Mouse (Mus musculus): ENCODE data around the gene Maml3. TPM values are rescaled to one million over a fixed set of nuclear protein-coding genes. Genes with fewer than 3 reads are reported as not detected.

The Maml3 gene
- polyA plus RNA-seq, 1 experiment from 2014 or later: 0.69 TPM

DNA sequence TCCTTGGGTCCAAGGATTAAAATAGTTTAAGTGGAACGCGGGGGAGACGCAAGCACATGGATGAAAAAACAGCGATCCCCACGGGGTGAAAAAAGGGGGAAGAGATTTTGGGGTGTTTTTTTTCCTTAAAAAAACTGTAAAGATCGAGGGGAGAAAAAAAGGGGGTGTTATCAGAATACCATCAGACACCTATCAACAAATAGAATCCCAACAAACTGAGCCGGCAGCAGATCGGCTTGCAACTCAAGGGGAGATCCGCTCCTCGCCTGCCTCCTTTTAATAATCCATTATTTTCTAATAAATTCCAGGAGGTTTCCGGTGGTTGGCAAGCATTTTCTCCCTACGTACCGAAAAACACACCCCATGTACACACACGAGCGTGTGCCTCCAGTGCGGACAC is 668 bp downstream of the Maml3 start:
- Histone ChIP-seq H3K36me3 (no peaks in the 10 kb centered on the region), H3K9ac (peak overlapping the region; percentile 79), H3K27ac (peak overlapping the region; percentile 86), H3K27me3 (no peaks in the 10 kb centered on the region), H3K4me2 (peak overlapping the region; percentile 96), H3K4me1 (replicated peaks) (peaks cover 40% of the 10 kb centered on the region), H3K9me3 (replicated peaks) (no peaks in the 10 kb centered on the region), H3K4me3 (replicated peaks) (peak overlapping the region; percentile 73)
- DNase-seq (peak; percentile 2), ATAC-seq (ENCODE audit: low read depth) (no peak)
- WGBS (ENCODE audit: insufficient replicate concordance): under 1% methylated on average over 16 of the region's 16 CpGs

GRCm38 (mm10) chr3:52103531-52104181 is 1.2 kb downstream of the Maml3 start:
- H3K9ac ChIP-seq: peak overlapping the region; percentile 79
- no peaks in the 10 kb centered on the region for H3K36me3 ChIP-seq
- ATAC-seq (ENCODE audit: low read depth) (no peak), DNase-seq (peak; percentile 51)
- peak overlapping the region; percentile 96 for H3K4me2 ChIP-seq
- peak overlapping the region; percentile 86 for H3K27ac ChIP-seq
- under 1% methylated on average over 55 of the region's 55 CpGs for WGBS (ENCODE audit: insufficient replicate concordance)
- peak overlapping the region; percentile 73 for H3K4me3 ChIP-seq (replicated peaks)
- no peaks in the 10 kb centered on the region for H3K27me3 ChIP-seq
- peaks cover 40% of the 10 kb centered on the region for H3K4me1 ChIP-seq (replicated peaks)
- no peaks in the 10 kb centered on the region for H3K9me3 ChIP-seq (replicated peaks)

DNA sequence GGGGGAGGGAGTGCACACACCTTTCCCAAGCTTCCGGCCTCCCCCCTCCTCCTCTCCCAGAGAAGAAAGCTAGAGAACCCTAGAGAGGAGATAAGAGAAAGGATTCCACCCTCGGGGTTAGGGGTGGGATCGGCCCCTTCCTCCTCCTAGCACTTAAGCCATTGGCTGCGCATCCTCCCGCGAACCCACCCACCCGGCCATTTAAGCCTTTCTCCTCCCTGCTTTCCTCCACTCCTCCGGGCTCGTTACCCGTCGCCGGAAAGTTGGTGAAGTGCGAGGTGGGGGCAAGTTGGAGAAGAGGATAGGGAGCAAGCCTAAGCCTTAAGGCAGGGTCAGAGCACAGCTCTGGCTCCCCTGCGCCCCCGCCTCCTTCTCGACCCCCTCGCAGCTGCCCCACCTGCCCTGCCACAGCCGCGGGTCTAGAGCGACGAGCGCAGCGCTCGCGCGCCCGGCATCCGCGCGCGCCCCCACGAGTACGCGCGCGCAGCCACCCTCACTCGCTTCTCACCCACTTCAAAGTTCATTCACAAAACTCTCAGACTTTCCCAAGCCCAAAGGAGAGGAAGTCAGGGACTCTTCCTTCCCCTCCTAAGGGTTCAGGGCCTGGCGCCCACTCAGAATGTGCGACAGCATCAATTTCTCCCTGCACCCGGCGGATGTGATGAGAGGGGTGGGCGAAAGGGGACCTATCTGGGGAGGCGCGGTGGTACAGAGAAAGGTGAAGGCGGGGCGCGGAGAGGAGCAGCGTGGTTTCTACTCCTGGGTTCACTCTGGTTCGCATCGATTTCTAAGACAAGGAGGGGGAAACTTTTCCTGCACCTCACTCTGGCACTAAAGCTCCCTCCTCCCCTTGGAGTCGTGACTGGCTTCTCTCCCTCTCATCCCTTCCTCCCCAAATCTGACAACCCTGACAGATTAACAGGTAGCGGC is 2.0 kb downstream of the Maml3 start:
- Histone ChIP-seq H3K4me1 (replicated peaks) (peaks cover 40% of the 10 kb centered on the region), H3K4me3 (replicated peaks) (peak overlapping the region; percentile 73), H3K36me3 (no peaks in the 10 kb centered on the region), H3K27me3 (no peaks in the 10 kb centered on the region), H3K4me2 (peak overlapping the region; percentile 96), H3K27ac (peak overlapping the region; percentile 86), H3K9ac (peak overlapping the region; percentile 79), H3K9me3 (replicated peaks) (no peaks in the 10 kb centered on the region)
- peak; percentile 67 for DNase-seq
- peak; percentile 71 for ATAC-seq (ENCODE audit: low read depth)
- under 1% methylated on average over 52 of the region's 52 CpGs for WGBS (ENCODE audit: insufficient replicate concordance)

DNA sequence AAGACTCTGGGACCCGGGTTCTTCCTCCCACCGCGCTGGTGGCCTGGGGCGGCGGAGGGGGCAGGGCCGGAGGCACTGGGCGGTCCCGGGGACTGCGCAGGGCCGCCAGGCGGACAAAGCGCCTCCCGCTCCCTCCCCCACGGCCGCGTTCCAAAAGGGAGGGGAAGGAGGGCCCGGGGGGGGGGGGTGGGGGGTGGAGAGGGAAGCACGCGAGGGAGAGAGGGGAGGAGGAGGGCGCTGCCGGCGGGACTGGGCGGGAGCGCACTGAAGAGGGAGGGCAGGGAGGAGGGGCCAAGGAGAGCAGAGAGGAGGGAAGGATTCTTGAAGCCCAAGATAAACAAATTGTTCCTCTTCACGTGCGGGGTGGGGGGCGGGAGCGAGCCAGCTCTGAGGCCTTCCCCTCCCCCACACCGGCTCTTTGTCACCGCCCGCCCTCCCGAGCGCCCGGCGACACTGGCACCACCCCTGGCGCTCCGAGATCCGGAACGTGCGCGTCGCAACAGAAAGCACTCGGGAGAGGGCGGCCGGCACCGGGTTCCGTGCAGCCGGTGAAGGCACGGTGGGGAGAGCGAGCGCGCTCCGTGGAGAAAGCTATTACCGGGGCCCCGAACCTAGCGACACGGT is 2.8 kb downstream of the Maml3 start:
- ATAC-seq (ENCODE audit: low read depth): peak; percentile 75
- peak overlapping the region; percentile 86 for H3K27ac ChIP-seq
- H3K9ac ChIP-seq: peak overlapping the region; percentile 79
- peak overlapping the region; percentile 96 for H3K4me2 ChIP-seq
- DNase-seq: peak; percentile 77
- H3K9me3 ChIP-seq (replicated peaks): no peaks in the 10 kb centered on the region
- no peaks in the 10 kb centered on the region for H3K27me3 ChIP-seq
- peak overlapping the region; percentile 73 for H3K4me3 ChIP-seq (replicated peaks)
- H3K36me3 ChIP-seq: no peaks in the 10 kb centered on the region
- WGBS (ENCODE audit: insufficient replicate concordance): under 1% methylated on average over 41 of the region's 57 CpGs
- H3K4me1 ChIP-seq (replicated peaks): peaks cover 40% of the 10 kb centered on the region

DNA sequence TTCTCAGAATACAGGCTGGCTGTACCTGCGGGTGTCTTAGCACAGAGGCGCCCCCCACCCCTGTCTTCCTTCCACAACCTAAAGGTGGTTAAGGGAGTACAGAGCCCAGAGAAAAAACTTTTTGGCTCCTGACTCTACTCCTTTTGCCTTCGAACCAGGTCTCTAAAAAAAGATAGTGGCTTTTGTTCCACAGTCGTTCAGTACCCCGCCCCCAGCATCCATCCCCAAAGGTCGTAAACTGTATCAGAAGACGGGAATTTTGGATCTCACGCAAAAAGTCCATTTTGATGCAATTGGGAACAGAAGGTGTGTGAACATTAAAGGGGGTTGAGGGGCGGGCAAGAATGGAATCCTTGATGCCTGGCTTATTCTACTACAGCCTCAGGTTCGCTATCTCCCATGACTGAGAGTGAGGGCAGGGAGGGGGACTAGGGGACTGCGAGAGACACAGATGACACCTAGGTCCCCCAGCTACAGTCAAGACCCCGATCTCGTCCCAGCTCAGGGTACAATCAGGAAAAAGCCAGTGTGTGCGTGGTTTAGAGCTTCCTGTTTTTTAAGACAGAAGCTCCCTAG is 3.4 kb downstream of the Maml3 start:
- Histone ChIP-seq H3K4me3 (replicated peaks) (peak overlapping the region; percentile 73), H3K4me2 (peak overlapping the region; percentile 96), H3K9ac (peak overlapping the region; percentile 79), H3K9me3 (replicated peaks) (no peaks in the 10 kb centered on the region), H3K36me3 (no peaks in the 10 kb centered on the region), H3K4me1 (replicated peaks) (peaks cover 40% of the 10 kb centered on the region), H3K27me3 (no peaks in the 10 kb centered on the region), H3K27ac (peak overlapping the region; percentile 86)
- ATAC-seq (ENCODE audit: low read depth) (peak; percentile 12; the same call in 1 of the 2 replicates), DNase-seq (no peak)
- WGBS (ENCODE audit: insufficient replicate concordance): 1% methylated on average over 14 of the region's 14 CpGs

DNA sequence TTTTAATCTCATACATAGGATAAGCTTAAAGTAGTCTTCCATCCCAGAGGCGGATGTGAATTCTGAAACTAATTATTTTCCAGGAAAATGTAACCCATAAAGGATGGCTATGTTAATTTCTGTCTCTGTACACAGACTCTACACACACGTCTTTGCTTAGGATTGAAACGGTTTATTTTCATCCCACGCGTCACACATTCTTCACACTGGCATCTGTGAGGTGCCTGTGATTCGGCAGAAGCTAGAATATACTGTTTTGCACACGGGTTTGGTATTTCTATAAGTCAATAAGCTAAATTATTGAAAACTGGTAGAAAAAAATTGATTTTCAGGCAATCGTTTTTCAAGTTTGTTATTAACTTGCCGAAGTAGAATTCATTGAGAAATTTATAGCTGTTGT is 4.0 kb downstream of the Maml3 start:
- H3K9ac ChIP-seq: no peak overlapping the region
- peak overlapping the region; percentile 86; the same call in 1 of the 2 replicates for H3K27ac ChIP-seq
- H3K4me1 ChIP-seq (replicated peaks): peaks cover 40% of the 10 kb centered on the region
- no peak for ATAC-seq (ENCODE audit: low read depth)
- WGBS (ENCODE audit: insufficient replicate concordance): 53% methylated on average over 9 of the region's 9 CpGs
- H3K9me3 ChIP-seq (replicated peaks): no peaks in the 10 kb centered on the region
- H3K27me3 ChIP-seq: no peaks in the 10 kb centered on the region
- H3K4me3 ChIP-seq (replicated peaks): no peak overlapping the region
- peak overlapping the region; percentile 96 for H3K4me2 ChIP-seq
- DNase-seq: no peak
- no peaks in the 10 kb centered on the region for H3K36me3 ChIP-seq

GRCm38 (mm10) chr3:52100306-52100705 is 4.6 kb downstream of the Maml3 start:
- Histone ChIP-seq H3K4me2 (no peak overlapping the region), H3K27ac (no peak overlapping the region)
- no peak for ATAC-seq (ENCODE audit: low read depth)

DNA sequence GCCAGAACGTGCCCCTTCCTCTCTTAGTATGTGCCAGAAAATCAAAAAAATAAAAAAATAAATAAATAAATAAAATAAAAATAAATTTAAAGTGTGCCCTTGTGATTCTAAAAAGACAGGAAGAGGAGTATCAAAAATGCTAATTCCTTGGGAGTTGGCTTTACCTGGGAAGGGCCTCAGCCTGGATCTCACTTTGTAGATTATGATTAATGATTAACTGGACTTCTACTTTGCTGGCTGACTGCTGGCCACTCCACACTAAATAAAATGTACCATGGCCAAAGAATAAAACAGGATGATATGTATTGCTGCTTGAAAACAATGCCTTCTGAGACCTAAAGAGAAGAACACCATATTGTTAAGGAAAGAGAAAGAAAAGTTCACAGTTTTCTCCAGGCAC is 5.6 kb downstream of the Maml3 start:
- DNase-seq (no peak), ATAC-seq (ENCODE audit: low read depth) (no peak)
- Histone ChIP-seq H3K4me3 (replicated peaks) (no peak overlapping the region), H3K36me3 (no peaks in the 10 kb centered on the region), H3K4me2 (0 out of 2 replicates have a peak overlapping the region, but pooled peaks have one; percentile 23), H3K27ac (0 out of 2 replicates have a peak overlapping the region, but pooled peaks have one; percentile 21), H3K27me3 (no peaks in the 10 kb centered on the region), H3K9ac (no peak overlapping the region), H3K9me3 (replicated peaks) (no peaks in the 10 kb centered on the region), H3K4me1 (replicated peaks) (peaks cover 36% of the 10 kb centered on the region)
- WGBS (ENCODE audit: insufficient replicate concordance): 52% methylated on average over 1 of the region's 1 CpGs

More at GRCm38 (mm10) chr3:52100306-52100705, 4.6 kb downstream of the Maml3 start:
- no peak overlapping the region for H3K4me3 ChIP-seq (replicated peaks)
- no peaks in the 10 kb centered on the region for H3K27me3 ChIP-seq
- no peaks in the 10 kb centered on the region for H3K9me3 ChIP-seq (replicated peaks)
- WGBS (ENCODE audit: insufficient replicate concordance): 70% methylated on average over 4 of the region's 4 CpGs
- H3K4me1 ChIP-seq (replicated peaks): peaks cover 37% of the 10 kb centered on the region
- no peaks in the 10 kb centered on the region for H3K36me3 ChIP-seq
- H3K9ac ChIP-seq: no peak overlapping the region
- DNase-seq: no peak

DNA sequence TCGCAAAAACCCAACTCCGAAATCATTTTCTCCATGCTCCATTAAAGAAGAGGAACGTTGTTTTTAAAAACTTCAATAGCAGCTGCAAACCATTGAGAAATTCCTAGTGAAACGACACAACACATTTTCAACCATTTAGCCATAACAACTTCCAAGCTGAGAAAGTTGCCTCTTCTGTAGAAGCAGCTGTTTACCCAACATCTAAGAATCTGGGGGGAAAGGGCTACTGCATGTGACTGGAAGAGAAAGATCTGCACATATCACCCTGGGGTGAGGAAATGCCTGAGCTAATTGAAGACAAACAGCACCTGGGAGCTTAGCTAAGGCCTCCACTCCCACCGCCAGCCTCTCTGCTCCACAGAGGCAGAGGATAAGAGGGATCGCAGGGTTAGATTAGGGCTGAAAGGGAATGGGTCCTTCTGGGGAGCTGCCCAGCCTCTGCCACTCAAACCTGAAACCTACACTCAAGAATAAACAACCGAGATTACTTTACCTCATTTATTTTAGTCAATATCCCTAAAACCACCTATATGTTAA is 13.5 kb downstream of the Maml3 start:
- Histone ChIP-seq H3K4me3 (replicated peaks) (no peak overlapping the region), H3K27me3 (no peaks in the 10 kb centered on the region), H3K36me3 (no peaks in the 10 kb centered on the region), H3K27ac (no peak overlapping the region), H3K9ac (no peak overlapping the region), H3K4me2 (no peak overlapping the region), H3K4me1 (replicated peaks) (peaks cover 33% of the 10 kb centered on the region), H3K9me3 (replicated peaks) (no peaks in the 10 kb centered on the region)
- DNase-seq: no peak
- ATAC-seq (ENCODE audit: low read depth): no peak
- WGBS (ENCODE audit: insufficient replicate concordance): 46% methylated on average over 7 of the region's 7 CpGs

DNA sequence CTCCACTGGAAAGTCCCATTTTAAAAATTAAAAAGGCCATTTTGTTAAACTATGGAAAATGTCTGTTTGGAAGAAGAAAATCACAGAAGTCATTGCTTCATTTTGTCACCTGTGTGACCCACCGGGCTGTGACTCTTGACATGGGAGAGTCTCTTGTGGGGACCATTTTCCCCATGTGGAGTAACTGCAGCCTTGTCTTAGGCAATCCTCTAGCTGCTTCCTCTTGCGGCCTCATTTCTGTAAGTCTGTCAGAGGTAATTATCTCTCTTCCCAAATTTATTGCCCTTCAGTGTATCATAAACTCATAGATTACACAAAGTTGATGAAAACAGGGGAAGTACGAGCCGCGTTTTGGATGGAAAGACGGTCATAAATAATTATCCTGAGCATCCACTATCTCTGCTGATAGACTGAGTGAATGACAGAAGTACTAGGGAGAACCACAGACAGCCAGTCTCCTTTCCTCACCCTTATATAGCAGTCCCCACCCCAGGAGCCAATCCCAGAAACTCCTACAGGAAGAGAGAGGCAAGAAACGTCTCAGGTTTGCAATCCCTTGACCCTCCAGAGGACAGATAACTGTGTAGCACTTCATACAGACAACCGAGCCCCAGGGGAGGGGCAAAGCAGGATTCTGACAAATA is 14.5 kb downstream of the Maml3 start:
- WGBS (ENCODE audit: insufficient replicate concordance): 38% methylated on average over 8 of the region's 8 CpGs
- Histone ChIP-seq H3K36me3 (no peaks in the 10 kb centered on the region), H3K9ac (no peak overlapping the region), H3K27ac (no peak overlapping the region), H3K4me2 (no peak overlapping the region), H3K4me3 (replicated peaks) (no peak overlapping the region), H3K9me3 (replicated peaks) (no peaks in the 10 kb centered on the region), H3K27me3 (no peaks in the 10 kb centered on the region), H3K4me1 (replicated peaks) (peaks cover 33% of the 10 kb centered on the region)
- ATAC-seq (ENCODE audit: low read depth): no peak
- DNase-seq: no peak
